Mouse (Mus musculus) kidney, adult 9 months (tissue): ENCODE measurements around the gene Rab35.

ENCODE experiments used
- DNase-seq: peaks from one replicate; pipeline ENCODE4 v3.0.0; 2022

Rab35 gene

GRCm38 (mm10) chr5:115631505-115632357 is at the start of gene Rab35:
Rab35 (plus strand) TSS chr5:115631908.
- DNase-seq, result peak; percentile 95

- DNase-seq, result peak; percentile 81
These were observed 46.1 kb upstream of the Rab35 start for GRCm38 (mm10) chr5:115585616-115586015.

- no peak for DNase-seq
These were observed 45.5 kb upstream of the Rab35 start for GRCm38 (mm10) chr5:115586166-115586565.

GRCm38 (mm10) chr5:115586780-115587179 is 44.9 kb upstream of the Rab35 start:
- no peak for DNase-seq

- DNase-seq, result peak; percentile 26
These were observed 40.7 kb upstream of the Rab35 start for GRCm38 (mm10) chr5:115591028-115591427.

DNA sequence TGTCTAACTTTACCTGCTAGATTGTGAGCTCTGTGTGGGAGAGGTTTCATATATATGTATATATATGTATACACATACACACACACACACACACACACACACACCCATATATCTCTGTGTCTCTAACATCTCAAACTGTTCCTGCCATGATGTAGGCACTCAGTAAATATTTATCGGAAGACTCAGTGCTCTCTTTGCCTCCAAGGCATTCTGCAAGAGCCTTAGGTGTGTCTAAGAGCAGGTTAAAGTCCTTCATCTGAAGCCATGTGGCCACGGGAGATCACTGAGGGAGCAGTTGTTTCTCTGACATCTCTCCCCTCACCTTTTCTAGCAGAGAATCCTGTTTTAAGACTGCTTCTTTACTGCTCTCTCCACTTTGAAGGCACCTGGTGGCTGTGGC is 40.2 kb upstream of the Rab35 start:
- DNase-seq, result no peak

DNA sequence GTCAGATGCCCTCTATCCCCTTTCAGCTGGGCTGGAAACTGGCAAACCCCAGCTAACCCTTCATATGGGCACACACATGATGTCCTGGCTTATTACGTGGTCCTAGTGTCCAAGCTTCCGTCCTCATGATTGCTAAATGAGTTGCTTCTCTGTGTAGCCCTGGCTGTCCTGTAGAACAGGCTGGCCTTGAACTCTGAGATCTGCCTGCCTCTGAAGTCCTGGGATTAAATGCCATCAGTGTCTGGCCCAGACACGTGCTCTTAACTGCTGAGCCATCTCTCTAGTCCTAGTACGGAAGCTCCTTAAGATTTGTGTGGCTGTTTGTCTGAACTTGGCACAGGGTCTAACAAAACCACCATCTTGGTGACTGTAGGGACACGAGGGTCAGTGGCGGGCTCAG is 28.1 kb upstream of the Rab35 start:
- no peak for DNase-seq

DNA sequence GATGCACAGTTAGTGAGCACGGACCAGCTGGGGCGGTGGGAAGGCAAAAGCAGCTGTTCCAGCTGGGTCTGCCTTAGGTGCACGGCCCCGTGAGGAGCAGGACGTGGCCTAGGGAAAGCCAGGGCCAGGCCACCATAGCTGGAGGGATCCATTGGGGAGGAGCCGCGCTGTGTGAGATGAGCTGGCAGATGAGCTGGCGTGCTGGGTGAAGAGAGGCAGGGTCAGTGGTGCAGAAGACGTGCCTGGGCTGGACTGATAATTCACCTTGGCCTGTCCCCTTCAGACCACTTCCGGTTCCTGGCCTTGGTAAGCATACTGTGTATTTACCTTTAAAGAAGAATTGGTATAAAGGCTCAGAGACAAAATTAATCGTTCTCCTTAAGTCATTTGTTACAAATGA is 20.1 kb upstream of the Rab35 start:
- no peak for DNase-seq

GRCm38 (mm10) chr5:115613332-115613731 is 18.4 kb upstream of the Rab35 start:
- DNase-seq, result no peak

DNA sequence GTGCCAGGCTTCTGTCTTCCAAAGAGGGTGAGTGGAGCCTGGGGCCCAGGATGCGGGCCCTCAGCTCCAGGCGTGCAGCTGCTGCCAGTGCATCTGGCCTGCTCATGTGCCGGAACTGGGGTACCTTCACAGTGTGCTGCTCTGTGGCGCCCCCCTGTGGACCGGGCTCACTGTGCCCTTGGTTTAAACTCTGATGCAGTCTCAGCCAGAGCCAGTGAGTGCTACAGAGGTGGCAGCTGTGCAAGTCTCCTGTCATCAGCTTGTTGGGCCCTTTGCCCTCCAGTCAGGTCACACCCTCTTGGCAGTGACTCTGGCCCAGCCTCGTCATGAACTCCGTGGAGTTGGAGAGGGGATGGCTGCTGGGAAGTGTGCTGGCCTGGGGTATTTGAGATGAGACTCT is 16.8 kb upstream of the Rab35 start:
- peak; percentile 58 for DNase-seq

- no peak for DNase-seq
These were observed 12.0 kb upstream of the Rab35 start for GRCm38 (mm10) chr5:115619690-115620089.

DNA sequence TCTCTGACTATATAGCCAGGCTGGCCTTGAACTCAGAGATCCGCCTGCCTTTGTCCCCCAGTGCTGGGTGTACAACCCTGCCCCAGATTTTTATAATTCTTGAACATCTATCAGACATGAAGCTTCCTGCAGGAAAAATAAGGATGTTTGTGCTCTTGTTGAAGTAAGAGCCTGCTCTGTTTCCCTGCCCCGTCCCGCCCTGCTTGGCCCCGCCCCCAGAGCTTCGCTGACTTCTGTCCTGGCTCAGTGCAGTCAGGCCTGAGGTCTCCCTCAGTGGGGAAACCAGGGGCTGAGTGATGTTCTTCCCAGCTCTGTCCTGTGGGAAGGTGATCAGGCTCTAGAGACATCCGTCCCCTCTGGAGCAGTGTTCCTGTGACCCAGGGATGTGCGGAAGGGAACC is 9.0 kb upstream of the Rab35 start:
- DNase-seq, result no peak

DNA sequence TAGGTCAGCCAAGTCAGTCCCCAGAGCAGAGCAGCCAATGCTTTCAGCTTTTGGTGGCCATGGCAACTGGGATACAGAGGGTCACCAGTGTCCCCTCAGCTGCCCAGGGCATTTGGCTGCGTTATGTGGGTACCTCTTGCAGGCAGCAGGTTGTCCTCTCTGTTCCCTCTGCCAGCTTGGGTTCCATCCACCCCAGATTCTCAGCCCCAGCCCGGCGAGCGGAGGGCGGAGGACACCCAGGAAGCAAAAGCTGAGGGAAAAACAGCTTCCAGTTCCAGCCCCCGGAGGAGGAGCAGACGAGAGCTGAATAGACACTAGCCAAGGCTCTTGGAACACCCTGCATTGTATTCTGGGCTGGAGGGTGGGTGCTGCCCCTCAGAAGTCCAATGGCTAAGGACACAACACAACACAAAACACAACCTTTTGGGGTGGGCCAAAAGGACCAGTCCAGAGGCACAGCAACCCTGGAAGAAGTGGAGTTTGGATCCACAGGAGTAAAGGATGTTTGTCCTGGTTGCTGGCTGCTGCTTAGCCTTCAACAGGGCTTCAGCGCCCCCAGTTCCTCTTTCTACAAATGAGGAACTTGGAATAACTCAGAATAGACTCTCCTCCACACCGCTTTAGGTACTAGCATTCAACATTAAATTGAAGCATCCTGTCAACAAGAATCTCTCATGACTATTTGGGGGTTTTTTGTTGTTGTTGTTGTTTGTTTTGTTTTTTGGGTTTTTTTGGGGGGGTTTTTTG is 7.8 kb upstream of the Rab35 start:
- no peak for DNase-seq

- DNase-seq, result no peak
These were observed 5.3 kb upstream of the Rab35 start for GRCm38 (mm10) chr5:115626237-115626886.

- DNase-seq, result no peak
These were observed 3.6 kb upstream of the Rab35 start for GRCm38 (mm10) chr5:115628083-115628482.

GRCm38 (mm10) chr5:115629672-115630071 is 2.0 kb upstream of the Rab35 start:
- DNase-seq, result no peak

DNA sequence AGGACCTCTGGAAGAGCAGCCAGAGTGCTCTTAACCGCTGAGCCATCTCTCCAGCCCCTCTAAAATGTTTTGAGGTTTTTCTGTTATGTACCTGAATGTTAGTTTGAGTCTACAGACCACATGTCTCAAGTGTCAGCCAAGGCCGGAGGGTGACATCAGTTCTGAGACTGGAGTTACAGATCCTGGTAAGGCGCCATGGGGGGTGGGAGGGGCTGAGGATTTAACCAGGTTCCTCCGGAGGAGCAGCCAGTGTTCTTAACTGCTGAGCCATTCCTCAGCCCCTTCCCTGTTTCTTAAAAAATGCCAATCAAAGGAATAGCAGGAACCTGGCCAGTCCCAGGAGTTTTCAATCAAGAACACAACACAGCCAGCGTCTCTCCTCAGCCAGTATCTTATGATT is 1.4 kb upstream of the Rab35 start:
- DNase-seq, result no peak

DNA sequence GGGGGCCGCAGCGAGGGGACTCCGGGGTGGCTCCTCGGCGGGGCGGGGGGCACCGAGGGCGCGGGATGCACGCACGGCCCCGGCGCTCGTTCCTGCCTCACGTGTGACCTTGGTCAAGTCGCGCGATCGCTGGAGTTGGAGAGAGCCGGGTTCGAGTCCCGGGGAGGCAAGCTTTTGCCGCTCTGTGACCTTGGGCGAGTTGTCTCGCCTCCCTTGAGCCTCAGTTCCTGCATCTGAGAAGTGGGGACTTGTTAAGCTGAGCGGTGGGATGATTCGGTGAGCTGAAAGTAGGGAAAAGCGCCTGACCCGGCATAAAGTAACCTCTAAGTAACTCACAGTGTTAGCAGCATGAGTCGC is 628 bp downstream of the Rab35 start:
- peak; percentile 36 for DNase-seq

DNA sequence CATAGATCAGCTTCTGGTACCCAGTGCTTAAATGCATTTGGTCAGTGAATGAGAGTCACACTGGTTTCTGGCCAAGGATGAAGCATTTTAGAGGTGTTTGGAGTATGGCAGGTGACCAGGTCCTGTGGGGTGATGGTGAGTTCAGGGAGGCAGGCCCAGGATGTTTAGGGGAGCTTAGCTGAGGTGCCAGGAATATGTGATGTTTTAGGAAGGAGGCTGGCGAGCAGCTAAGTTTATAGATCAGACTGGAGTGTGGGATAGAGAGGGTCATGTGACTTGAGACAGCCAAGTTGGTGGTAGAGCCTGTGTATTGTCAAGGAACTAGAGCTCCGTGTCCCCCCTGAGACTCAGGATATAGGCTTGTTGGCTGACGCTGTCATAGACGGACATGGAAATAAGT is 1.4 kb downstream of the Rab35 start:
- no peak for DNase-seq

GRCm38 (mm10) chr5:115634046-115634445 is 2.3 kb downstream of the Rab35 start:
- DNase-seq, result no peak

GRCm38 (mm10) chr5:115635536-115635935 is 3.8 kb downstream of the Rab35 start:
- DNase-seq, result no peak

DNA sequence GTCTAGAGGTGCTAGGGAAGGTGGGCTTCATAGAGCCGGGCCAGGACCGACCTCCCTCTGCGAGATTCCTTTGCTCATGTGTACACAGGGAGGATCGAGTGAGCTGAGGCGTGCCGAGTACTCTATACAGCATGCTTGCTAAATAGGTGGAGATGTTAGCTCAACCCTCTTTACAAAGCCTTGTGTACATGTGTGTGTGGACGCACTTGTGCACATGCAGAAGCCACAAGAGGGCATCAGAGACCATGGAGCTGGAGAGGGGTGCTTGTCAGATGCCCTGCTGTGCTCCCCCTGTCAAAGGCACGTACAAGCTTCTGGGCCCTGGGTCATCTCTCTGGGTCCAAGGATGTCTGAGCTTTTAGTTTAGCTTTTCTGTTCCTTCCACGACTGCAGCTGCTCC is 12.5 kb downstream of the Rab35 start:
- DNase-seq, result no peak

DNA sequence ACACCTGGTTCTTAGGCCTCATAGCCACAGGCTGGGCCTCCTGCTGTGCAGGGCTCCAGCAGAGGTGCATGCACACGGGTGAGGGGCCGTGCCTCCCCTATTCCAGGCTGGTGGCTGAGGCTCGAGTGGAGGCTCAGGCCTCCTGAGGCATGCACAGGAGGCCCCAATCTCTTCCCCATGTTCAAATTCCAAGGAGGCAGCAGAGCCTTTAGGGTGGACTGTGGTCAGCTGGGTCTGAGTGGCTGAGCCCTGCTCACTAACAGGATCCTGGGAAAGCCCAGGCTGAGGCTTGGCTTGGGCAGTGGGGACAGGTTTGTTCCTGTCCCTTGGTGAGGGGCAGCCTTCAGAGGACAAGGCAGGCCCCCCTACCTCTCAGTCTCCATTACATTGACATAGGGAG is 17.2 kb downstream of the Rab35 start:
- DNase-seq, result no peak

GRCm38 (mm10) chr5:115649699-115650098 is 18.0 kb downstream of the Rab35 start:
- no peak for DNase-seq
